Mouse (Mus musculus) liver, embryonic 14.5 days (tissue): ENCODE measurements at regions not wholly inside any gene's neighbourhood (a gene's known extent, or its start where the extent isn't known, plus 50 kb on each side); places are given as distances from the start of the nearest gene placed in this dataset.

Source experiments
- CTCF ChIP-seq: IDR thresholded peaks from 2 replicates; pipeline ENCODE4 v1.5.1; 2016; ENCODE audit warnings: antibody characterized with exemption, low read depth, control low read depth
- EP300 ChIP-seq: IDR thresholded peaks from 2 replicates; pipeline ENCODE4 v1.6.1; 2016; ENCODE audit warnings: antibody characterized with exemption, low read depth

DNA sequence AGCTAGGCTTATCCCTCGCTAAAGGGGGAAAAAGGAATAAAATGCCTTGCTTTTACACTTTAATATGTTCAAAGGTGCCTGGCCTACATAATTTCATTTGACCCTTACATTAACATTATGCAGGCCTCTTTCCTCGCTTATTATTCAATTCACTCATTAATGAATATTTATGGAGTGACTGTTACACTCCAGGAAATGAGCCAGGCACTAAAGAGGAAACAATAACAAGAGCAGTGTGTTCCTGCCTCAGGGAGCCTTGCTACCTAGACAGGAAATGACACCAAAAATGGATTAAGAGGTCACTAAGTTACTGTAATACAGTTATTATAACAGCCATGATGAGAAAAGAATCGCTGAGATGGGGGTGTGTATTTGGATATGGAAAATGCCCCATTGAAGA is 289.9 kb upstream of the Gcfc2 start:
- no peak for TF ChIP-seq CTCF
- TF ChIP-seq EP300: no peak
